Mouse (Mus musculus): ENCODE measurements around the gene Ube2o. TPM values are rescaled to one million over a fixed set of nuclear protein-coding genes. Genes with fewer than 3 reads are reported as not detected.
"Not testable (repeated sequence)": the region's sequence is repeated elsewhere in the genome, so short reads cannot be mapped to it uniquely, and the experiment has no call there.

Gene Ube2o
- total RNA-seq, 2 experiments from 2014 or later: 134 to 139 TPM

DNA sequence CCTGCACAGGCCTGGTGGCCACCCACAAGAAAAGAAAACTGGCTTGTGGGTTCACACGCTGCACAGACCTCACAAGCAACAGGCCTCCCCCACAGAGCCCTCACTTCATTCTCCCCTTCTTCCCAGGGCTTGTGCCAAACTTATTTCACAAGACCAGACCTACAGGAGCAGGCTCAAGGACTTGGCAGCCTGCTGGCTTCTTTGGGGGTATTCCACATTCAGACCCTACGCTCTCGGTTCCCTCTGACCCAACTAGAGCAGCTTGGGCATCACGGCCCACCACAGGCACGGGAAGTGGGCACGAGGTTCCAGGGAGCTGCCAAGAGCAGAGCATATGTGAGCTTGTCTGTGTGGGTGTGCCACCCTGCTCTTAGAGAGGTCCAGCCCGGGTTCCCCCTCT, 36.4 kb upstream of the Ube2o start:
- intact Hi-C loops (cut with DNase I): no loop called here
- no peak for DNase-seq (ENCODE audit: low spot score in 2 of 2)

DNA sequence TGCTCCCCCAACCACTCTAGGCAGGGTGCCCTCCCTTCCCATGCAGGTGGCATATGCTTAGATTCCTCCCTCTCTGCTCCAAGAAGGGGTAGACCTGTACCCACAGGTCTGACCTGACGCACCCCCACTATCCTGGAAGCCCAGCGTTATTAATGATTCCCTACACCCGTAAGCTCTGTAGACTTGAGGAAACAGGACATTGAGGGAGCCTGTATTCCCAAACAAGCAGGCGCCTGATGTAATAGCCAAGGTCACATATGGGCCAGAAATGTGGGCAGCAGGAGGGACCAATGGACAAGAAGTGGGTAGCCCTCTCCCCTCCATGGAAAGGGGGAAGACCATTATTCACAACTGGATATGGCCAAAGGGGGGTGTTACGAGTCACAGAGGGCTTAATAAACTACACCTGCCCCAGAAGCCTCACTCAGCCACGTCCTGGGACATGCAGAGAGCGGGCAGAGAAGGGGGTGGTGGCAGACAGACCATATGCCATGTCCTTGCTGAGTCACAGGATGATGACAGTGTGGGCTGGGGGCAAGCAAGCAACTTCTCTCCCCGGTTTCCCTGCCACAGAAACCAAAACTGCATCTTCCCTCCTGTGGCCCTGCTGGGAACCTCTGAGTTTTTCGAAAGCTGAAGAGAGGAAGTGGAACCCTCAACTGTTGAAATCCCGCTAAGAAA, 35.3 kb upstream of the Ube2o start:
- intact Hi-C loops (cut with DNase I): no loop called here
- no peak for DNase-seq (ENCODE audit: low spot score in 2 of 2)

DNA sequence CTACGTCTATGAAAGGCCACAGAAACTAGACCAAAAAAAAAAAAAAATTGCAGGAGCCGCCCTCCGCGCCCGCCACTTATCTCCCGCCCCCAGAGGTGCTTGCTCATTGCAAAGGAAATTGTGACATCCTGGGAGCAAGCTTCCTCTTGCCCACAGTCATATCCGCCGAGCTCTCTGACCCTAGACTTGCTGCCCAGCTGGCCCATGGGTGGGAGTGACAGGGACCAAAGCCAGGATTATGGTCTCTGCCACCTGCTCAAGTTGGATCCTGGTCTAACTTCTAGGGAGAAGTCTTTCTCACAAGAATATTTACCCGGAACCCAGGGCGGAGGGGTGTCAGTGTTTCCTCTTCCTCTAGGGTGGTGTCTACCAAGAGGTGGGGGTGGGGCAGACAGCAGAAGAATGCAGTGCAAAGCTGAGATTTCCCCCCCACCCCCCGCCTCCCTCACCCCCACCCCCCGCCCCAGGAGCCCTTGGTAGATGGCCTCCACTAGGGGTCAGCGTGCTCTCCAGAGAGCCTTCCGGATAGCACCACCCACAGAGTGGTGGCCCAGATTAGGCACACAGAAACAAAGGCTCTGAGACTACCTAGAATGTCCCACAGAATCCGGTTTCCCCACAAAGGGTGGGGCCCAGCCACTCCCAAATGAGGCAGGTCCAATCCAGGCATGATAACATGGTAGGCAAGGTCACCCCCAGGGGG, 34.6 kb upstream of the Ube2o start:
- intact Hi-C loops (cut with DNase I): no loop called here
- DNase-seq (ENCODE audit: low spot score in 2 of 2): no peak

DNA sequence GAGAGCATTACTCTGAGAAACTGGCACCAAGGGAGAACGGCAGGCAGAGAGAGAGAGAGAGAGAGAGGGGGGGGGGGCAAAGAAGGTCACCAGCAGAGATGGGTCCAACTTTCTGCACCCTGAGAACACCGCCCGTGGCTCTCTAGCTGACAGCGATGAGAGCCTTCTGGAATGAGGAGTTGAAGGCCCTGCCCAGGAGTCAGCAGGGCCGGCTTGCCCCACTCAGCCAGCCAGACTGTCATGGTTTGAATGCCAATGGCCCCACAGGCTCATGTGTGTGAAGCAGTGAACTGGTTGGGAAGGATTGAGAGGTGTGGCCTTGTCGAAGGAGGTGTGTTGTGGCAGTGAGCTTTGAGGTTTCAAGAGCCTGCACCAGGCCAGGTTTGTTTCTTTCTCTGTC, 32.0 kb upstream of the Ube2o start:
- DNase-seq (ENCODE audit: low spot score in 2 of 2): no peak
- intact Hi-C loops (cut with DNase I): no loop called here

DNA sequence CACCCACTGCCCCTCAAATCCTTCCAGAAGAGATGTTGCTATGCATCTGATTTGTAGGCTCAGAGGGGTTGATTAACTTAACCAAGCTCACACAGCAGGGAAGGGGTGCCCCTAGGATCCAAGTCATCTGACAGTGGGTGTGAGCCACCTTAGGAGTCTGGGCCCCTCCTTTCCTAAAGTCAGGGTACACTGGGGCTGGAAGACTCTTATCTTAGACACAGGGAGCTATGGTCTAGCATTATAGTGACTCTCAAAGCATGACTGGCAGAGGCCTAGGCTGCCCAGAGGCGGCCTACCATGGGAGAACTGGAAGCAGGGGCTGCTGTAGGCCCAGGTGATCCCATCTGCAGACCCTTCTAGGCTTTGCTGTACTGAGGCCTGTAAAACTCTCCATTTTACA, 31.3 kb upstream of the Ube2o start:
- no peak for DNase-seq (ENCODE audit: low spot score in 2 of 2)
- intact Hi-C loops (cut with DNase I): no loop called here

DNA sequence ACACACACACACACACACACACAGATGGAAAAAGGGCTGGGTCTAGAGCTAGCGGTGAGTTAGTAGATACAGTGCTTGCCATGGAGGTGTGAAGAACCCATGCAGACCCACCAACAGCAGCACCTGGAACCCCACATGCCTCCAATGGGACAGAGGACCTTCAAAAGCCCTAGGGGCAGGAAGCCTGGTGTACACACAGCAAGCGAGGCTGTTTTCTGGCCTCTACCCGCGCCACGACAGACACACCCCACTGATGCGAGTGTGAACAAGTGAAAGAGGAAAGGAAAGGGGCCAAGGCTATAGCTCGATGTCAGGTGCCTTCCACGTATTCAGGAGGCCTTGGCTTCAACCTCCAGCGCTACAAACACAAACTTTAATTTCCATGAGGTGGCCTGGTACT, 30.6 kb upstream of the Ube2o start:
- intact Hi-C loops (cut with DNase I): no loop called here
- DNase-seq (ENCODE audit: low spot score in 2 of 2): no peak

DNA sequence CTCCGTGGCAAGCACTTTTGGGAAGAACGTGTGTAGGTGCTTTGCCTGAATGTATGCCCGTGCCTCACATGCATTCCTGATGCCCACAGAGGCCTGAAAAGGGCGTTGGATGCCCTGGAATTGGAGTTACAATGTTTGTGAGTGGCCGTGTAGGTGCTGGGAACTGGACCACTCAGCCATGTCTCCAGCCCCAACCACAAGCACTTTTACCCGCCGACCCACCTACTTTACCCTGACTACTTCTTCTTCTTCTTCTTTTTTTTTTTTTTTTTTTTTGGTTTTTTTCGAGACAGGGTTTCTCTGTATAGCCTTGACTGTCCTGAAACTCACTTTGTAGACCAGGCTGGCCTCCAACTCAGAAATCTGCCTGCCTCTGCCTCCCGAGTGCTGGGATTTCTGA, 29.9 kb upstream of the Ube2o start:
- intact Hi-C loops (cut with DNase I): not testable (repeated sequence)

DNA sequence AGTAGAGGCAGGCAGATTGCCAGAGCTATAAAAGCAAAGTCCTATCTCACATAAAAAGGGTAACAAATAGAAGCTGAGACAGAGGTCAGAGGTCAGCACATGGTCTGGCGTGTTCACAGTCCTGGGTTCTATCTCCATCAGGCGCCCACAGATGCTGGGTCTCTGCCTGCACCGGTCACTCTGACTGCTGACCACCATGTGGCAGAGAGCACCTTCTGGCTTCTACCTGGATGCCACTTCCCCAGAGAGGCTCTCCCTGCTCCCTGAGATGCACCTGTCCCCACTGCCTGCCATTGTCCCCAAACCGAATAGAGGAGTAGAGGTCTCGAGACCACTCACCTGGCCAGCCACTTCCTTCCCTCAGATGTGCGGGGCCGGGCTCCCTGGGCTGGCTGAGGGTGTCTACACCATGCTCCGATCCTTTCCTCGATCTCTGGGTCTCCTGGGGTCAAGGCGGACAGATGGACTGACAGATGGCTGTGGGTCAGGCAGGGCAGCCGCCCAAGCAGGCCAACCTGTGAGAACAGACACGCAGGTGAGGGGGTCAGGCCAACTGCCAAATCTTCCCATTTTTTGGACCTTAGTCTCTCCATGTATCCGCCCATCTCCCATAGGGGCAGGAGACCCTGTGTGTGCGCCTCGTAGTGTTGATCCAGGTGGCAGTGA, 28.9 kb upstream of the Ube2o start:
- intact Hi-C loops (cut with DNase I): no loop called here
- no peak for DNase-seq (ENCODE audit: low spot score in 2 of 2)

More for the DNA sequence above, 29.9 kb upstream of the Ube2o start:
- DNase-seq (ENCODE audit: low spot score in 2 of 2): not testable (repeated sequence)

DNA sequence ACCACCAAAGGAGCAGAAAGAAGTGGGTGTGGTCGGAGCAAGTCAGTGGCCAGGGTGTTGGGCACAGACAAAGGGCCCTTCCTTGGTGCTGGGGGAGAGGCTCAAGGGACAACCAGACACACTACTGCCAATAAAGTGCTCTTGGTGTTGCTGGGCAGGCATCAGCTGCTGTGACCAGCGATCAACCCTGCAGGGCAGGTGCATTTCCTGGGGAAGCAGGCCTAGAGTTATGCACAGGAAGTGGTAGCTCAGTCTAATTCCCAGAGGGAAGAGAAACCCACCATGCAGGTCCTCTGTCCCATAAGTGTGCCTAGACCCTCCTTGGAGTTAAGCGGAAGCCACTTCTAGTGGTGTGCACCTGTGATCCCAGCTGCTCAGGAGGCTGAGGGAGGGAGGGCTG, 26.5 kb upstream of the Ube2o start:
- intact Hi-C loops (cut with DNase I): no loop called here
- no peak for DNase-seq (ENCODE audit: low spot score in 2 of 2)

DNA sequence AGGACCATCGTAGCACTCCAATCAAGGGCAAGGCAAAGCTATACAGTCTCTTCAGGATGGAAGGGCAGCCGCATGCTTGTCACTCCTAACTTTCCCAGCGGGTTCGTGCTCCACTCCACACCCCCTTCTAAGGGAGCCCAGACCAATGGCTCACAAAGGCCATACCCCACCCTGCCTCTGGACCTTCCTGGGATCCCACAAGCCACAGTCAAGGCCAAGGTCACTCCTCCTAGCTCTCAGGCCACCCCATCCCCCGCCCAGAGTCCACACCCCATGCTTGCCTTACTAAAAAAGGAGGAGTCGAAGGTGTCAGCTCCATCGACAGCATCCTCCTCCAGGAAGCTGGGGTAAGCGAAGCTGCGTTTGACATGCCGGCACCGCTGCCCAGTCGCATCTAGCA, 22.9 kb upstream of the Ube2o start:
- no peak for DNase-seq (ENCODE audit: low spot score in 2 of 2)
- intact Hi-C loops (cut with DNase I): no loop called here

DNA sequence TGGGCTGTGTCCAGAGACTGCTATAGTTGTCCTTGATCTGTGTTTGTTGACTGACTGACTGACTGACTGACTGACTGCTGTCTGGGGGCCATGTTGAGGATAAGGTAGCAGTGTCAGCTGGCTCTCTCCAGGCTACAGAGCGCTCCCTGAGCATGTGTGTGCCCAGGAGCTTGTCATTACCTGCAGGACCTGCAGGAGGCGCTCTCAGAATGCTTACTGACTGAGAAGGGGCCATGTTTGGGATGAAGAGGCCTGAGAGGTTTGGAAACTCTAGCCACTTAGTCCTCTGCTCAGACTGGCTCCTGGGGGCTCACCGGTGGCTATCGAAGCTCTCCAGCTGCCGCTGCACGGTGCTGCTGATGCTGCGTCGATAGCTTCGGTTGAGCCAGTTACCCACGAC, 22.1 kb upstream of the Ube2o start:
- DNase-seq (ENCODE audit: low spot score in 2 of 2): no peak
- intact Hi-C loops (cut with DNase I): no loop called here

DNA sequence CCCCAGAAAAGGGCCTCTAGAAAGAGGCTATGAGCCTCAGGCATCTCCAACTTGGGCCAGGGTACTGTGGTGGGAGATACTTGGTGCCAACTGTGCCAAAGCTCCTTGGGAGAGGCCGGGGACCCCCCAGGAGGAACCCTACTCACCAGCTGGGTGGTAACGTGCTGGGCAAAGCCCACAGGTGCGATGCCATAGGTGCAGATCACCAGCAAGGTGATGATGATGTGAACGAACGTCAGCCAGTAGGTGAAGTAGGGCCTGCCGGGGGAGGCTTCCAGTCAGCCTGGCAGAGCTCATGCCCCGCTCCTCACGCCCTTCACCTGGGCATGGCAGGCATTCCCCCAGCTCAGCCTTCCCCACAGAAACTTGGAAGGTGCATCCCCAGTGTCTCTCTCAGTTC, 20.8 kb upstream of the Ube2o start:
- DNase-seq (ENCODE audit: low spot score in 2 of 2): no peak
- intact Hi-C loops (cut with DNase I): no loop called here

DNA sequence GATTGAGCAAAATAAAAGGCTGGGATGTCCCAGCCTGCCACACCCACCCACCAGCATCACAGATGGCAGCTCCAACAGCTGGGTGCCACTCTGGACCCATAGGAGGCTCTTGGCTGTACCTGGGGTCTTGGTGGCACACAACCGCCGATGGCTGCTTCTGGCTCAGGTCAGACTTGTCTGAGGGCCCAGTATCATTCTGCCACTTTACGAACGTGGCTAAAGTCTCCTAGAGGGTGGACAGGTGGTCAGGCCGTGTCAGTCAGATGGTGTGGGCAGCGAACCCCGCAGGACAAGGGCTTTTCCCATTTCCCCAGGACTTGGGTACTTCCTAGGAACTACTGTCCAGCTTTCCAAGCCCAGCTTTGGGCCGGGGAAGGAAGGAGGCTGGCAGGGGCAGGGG, 19.9 kb upstream of the Ube2o start:
- DNase-seq (ENCODE audit: low spot score in 2 of 2): no peak
- intact Hi-C loops (cut with DNase I): no loop called here

DNA sequence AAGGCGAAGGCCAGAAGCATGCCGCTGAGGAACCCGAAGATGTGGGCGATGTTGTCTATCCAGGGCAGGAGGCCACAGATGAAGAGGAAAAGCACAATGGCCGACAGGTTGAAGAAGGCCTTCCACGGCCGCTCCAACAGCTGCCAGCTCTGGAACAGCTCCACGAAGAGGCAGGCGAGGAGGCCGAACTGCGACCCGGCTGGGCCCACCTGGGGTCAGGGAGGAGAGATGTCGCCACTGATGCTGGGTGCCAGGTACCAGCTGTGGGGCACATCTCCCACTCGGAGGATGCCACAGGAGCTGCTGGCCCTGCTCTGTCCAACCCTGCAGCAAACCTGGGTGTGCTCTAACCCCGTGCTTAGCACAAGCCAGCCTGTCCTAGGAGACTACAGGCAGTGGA, 18.0 kb upstream of the Ube2o start:
- intact Hi-C loops (cut with DNase I): no loop called here
- DNase-seq (ENCODE audit: low spot score in 2 of 2): no peak

DNA sequence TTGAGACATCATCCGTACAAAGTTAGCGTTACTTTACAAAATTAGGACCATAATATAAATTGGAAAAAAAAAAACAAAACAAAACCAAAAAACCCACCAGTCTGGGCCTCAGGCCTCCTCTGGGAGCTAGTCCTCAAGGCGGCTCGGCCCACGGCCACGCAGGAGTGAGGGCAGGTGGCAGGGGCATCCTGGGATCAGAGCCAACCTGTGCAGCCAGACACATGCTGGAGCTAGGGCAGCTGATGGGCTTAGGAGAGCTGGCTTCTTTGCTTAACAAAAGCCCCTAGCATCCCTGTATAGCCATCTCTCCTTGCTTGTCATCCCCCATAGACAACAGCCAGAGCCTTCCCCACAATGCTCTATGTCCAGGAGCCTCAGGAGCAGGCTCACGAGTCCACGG, 16.9 kb upstream of the Ube2o start:
- intact Hi-C loops (cut with DNase I): no loop called here
- no peak for DNase-seq (ENCODE audit: low spot score in 2 of 2)

DNA sequence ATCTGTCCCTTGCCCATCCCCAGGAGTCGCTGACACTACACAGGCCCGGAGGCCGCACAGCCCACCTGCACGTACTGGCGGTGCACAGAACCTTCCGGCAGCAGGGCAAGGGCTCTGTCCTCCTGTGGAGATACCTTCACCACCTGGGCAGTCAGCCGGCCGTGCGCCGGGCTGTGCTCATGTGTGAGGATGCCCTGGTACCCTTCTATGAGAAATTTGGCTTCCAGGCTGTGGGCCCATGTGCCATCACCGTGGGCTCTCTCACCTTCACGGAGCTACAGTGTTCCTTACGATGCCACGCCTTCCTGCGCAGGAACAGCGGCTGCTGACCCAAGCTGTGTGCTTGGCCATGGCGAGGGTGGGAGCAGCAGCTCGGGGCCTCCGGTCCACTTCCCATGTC, 15.5 kb upstream of the Ube2o start:
- DNase-seq (ENCODE audit: low spot score in 2 of 2): no peak
- intact Hi-C loops (cut with DNase I): no loop called here

DNA sequence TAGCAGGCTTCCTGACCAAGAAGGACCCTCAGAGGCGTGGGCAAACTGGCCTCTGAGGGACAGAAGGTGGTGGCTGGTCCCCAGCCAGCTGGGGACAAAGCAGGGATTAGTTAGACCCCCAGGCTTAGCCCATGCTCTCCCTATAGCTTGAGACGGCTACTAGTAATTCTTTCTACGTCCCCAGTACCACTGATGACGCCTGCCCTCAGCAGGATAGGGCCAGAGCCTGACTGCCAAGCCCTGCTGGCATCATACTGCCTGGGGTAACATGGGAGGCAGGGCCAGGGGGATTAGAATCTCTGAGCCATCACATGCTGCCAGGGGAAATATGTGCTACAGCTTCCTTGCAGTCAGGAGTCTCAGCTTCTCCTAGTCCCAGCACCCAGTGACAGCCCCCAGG, 12.1 kb upstream of the Ube2o start:
- intact Hi-C loops (cut with DNase I): no loop called here
- no peak for DNase-seq (ENCODE audit: low spot score in 2 of 2)

DNA sequence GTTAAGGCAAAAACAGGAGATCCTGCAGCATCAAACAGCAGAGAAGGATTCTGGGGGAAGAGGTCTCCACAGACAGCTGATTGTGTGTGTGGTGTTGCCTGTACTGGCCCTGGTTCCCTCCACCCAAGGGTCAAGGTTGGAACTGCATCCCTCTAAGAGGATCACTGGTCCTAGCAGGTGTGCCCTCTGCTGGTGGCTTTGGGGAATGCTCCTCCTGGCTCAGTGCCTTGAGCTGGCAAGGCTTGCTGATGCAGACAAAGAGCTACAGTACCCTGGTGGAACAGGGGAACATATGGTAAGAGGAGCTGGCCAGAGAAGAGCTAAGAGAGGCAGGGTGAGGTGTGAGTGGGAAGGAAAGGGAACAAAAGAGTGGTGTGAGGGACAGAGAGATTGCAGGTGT, 11.2 kb upstream of the Ube2o start:
- DNase-seq (ENCODE audit: low spot score in 2 of 2): peak; percentile 96 to 98
- intact Hi-C loops (cut with DNase I): no loop called here

DNA sequence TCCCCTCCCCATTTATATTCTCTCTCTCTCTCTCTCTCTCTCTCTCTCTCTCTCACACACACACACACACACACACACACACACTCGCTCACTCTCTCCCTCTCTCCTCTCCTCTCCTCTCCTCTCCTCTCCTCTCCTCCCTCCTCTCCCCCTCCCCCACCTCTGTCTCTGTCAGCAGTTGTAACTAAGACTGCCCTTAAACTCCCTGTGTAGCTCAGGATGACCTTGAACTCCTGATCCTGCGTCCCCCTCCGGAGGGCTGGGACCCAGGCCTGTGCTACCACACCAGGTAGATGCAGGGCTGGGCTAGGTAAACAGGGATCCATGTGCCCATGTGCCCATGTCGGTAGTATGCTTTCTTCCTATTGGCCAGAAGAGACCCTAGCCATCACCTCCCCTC, 10.4 kb upstream of the Ube2o start:
- no peak for DNase-seq (ENCODE audit: low spot score in 2 of 2)
- intact Hi-C loops (cut with DNase I): no loop called here

DNA sequence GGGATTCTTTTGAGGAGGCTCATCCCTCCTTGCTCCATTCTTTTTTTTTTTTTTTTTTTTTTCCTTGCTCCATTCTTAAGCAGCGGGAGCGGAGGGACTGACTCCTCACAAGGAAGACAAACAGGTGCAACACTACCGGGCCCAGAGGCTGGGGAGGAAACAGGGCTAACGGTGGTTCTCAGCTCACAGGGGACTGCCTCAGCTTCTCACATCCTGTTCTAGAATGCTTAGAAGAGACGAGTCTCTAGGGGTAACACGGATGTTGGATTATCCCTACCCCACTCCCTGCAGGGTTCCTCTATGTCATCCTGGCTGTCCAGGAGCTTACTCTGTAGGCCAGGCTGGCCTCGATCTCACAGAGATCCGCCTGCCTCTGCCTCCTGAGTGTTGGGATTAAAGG, 8.3 kb upstream of the Ube2o start:
- no peak for DNase-seq (ENCODE audit: low spot score in 2 of 2)
- intact Hi-C loops (cut with DNase I): no loop called here

DNA sequence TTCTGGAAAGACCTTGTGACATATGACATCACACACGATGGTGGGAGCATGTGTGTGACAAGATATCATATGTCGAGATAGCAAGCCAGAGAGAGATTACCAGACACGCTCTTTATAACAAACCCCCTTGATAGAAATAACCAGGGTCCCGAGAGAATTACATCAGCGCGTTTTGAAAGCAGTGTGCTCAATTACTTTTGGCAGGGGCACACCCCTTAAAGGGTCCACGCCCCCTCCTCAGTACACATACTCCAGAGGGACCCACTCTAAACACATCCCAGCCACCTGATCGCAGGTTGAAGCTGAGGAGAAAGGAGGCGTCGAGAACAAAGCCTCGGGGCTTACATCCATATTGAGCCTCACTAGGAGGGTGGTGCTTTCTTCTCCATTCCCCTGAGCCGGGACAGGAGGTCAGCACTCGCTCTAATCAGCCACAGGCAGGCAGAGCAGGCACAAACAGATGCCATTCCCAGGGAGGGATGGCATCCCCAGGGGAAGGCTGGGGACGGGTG, 7.8 kb upstream of the Ube2o start:
- no peak for DNase-seq (ENCODE audit: low spot score in 2 of 2)
- intact Hi-C loops (cut with DNase I): no loop called here
